Mouse (Mus musculus) ES-Bruce4 (cell line): ENCODE measurements around the gene Gmcl1. TPM values are rescaled to one million over a fixed set of nuclear protein-coding genes. Genes with fewer than 3 reads are reported as not detected.

Experiments used
- H3K27ac ChIP-seq: 2 replicates; pipeline ENCODE4 v1.5.1; 2012; ENCODE audit warnings: low read length, inconsistent platforms; ENCODE audit not compliant: insufficient read depth
- H3K27me3 ChIP-seq: 2 replicates; pipeline ENCODE4 v1.6.1; 2012; ENCODE audit warnings: mild to moderate bottlenecking, low read length, inconsistent platforms; ENCODE audit not compliant: control insufficient read depth, poor library complexity, insufficient read depth, severe bottlenecking
- H3K36me3 ChIP-seq: 2 replicates; pipeline ENCODE4 v1.6.1; 2012; ENCODE audit warnings: inconsistent platforms, mild to moderate bottlenecking, low read length, moderate library complexity; ENCODE audit not compliant: control insufficient read depth, poor library complexity, insufficient read depth, severe bottlenecking
- H3K4me1 ChIP-seq: one replicate; pipeline ENCODE4 v1.8.1; 2011; ENCODE audit warnings: low read length; ENCODE audit not compliant: control insufficient read depth, insufficient read depth
- H3K4me3 ChIP-seq: 2 replicates; pipeline ENCODE4 v1.5.1; 2011; ENCODE audit warnings: low read depth, mild to moderate bottlenecking, low read length
- H3K9ac ChIP-seq: 2 replicates; pipeline ENCODE4 v1.6.1; 2012; ENCODE audit warnings: low read depth, mild to moderate bottlenecking, inconsistent platforms; ENCODE audit not compliant: poor library complexity, severe bottlenecking
- H3K9me3 ChIP-seq: replicated peaks from 2 replicates; pipeline ENCODE4 v1.6.1; 2012; ENCODE audit warnings: mild to moderate bottlenecking, low read length, inconsistent platforms; ENCODE audit not compliant: control insufficient read depth, poor library complexity, insufficient read depth, severe bottlenecking
- CTCF ChIP-seq: IDR thresholded peaks from one replicate; pipeline ENCODE4 v1.8.1; 2011; ENCODE audit warnings: low read depth, low read length
- EP300 ChIP-seq: IDR thresholded peaks from 2 replicates; pipeline ENCODE4 v1.6.1; 2011; ENCODE audit warnings: low read depth, low read length; ENCODE audit not compliant: insufficient read depth
- POLR2A ChIP-seq: IDR thresholded peaks from one replicate; pipeline ENCODE4 v1.8.1; 2011; ENCODE audit warnings: low read length; ENCODE audit not compliant: insufficient read depth
- polyA plus RNA-seq: library from polyadenylated mRNA; stranded (reverse); fragments of >200 nt; gene quantifications from 2 replicates; pipeline ENCODE4 v1.2.4, GENCODE M21; 2011; ENCODE audit warnings: low read depth; ENCODE audit not compliant: missing spikeins, insufficient read depth, insufficient read length

The Gmcl1 gene
- polyA plus RNA-seq, 1 experiment = 22.9 TPM

DNA sequence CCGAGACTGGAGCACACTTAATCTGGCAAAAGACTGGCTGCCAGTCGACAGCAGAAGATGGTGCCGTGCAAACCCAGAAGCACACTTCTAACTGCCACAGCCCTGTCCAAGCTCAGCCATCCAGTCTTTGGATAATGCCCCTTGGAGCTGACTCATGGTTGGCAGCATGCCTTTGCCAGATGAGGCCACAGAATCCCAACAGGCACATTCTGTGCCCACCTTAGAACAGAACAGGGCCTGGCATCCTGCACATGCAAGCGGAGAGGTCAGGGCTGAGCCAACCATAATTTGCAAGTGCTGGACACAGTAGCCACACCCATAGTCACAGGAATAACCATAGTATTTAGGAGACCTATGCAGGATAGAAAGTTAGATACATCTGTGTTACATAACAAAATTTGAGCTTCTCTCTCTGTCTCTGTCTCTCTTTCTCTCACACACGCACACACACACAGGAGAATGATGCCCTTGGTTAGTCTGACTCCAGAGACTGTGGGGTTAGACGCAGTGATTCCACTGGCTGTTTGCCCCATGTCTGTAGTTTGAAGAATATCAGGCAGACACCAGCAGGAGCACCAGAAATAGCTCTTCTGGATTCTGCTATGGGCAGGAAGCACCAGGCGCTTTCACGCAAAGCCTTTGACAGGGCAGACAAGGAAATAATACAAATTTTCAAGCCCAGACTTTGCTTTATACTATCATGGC lies 43.0 kb upstream of the Gmcl1 start:
- TF ChIP-seq POLR2A = no peak
- TF ChIP-seq EP300 = no peak
- no peak for TF ChIP-seq CTCF
- Histone ChIP-seq H3K36me3 (no peaks in the 10 kb centered on the region), H3K9ac (no peak overlapping the region), H3K27ac (no peak overlapping the region), H3K9me3 (no peaks in the 10 kb centered on the region), H3K4me1 (no peaks in the 10 kb centered on the region), H3K27me3 (no peaks in the 10 kb centered on the region), H3K4me3 (no peak overlapping the region)

GRCm38 (mm10) chr6:86774937-86775336 lies 41.8 kb upstream of the Gmcl1 start:
- Histone ChIP-seq H3K27ac (no peak overlapping the region), H3K36me3 (no peaks in the 10 kb centered on the region), H3K4me3 (no peak overlapping the region), H3K4me1 (no peaks in the 10 kb centered on the region), H3K27me3 (no peaks in the 10 kb centered on the region), H3K9ac (no peak overlapping the region), H3K9me3 (no peaks in the 10 kb centered on the region)
- TF ChIP-seq POLR2A (no peak), CTCF (no peak), EP300 (no peak)

DNA sequence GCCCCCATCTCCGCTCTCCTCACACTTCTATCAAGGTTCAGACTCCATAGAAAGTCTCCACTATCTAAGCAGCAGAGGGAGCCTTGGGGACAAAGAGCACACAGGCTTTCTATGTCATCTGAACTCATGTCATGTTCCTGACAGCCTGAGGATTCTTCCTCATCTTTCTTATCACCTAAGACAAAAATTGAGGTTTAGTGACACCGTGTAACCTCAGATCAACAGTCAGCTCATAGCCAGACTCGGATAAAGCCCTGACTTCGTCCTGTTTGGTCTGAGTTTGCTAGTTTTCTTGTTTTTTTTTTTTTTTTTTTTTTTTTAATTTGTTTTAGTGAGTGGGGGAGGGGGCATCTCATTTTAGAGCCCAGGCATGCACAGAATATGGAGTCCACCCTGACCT lies 40.6 kb upstream of the Gmcl1 start:
- Histone ChIP-seq H3K9me3 (no peaks in the 10 kb centered on the region), H3K36me3 (no peaks in the 10 kb centered on the region), H3K27me3 (no peaks in the 10 kb centered on the region), H3K4me1 (no peaks in the 10 kb centered on the region), H3K9ac (no peak overlapping the region), H3K4me3 (no peak overlapping the region), H3K27ac (no peak overlapping the region)
- TF ChIP-seq CTCF (no peak), POLR2A (no peak), EP300 (no peak)

DNA sequence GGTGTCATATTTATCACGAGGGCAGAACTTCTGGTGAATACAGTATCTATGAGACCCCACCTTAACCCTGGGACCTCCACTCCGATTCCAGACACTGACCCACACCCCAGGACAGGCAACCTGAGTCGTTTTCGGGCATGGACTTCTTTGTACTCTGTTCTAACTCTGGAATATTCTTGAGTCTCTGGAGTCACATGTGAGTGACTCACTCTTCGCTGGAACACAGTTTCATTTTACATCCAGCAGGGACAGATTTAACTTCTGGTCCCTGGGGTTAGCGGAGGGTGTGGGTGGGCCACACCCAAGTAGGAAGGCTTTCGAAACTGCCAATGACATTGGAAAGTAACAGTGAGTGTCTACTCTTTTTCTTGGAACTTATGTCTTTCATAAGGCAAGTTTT lies 39.4 kb upstream of the Gmcl1 start:
- Histone ChIP-seq H3K36me3 (no peaks in the 10 kb centered on the region), H3K4me3 (no peak overlapping the region), H3K4me1 (no peaks in the 10 kb centered on the region), H3K9me3 (no peaks in the 10 kb centered on the region), H3K9ac (no peak overlapping the region), H3K27me3 (no peaks in the 10 kb centered on the region), H3K27ac (no peak overlapping the region)
- TF ChIP-seq POLR2A (no peak), EP300 (no peak), CTCF (no peak)

- no peaks in the 10 kb centered on the region for H3K36me3 ChIP-seq
- H3K4me3 ChIP-seq = no peak overlapping the region
- no peaks in the 10 kb centered on the region for H3K9me3 ChIP-seq
- H3K27me3 ChIP-seq = no peaks in the 10 kb centered on the region
- no peak overlapping the region for H3K9ac ChIP-seq
- no peaks in the 10 kb centered on the region for H3K4me1 ChIP-seq
- H3K27ac ChIP-seq = no peak overlapping the region
- TF ChIP-seq POLR2A (no peak), CTCF (no peak), EP300 (no peak)
Observed at GRCm38 (mm10) chr6:86768938-86769337, 35.8 kb upstream of the Gmcl1 start.

DNA sequence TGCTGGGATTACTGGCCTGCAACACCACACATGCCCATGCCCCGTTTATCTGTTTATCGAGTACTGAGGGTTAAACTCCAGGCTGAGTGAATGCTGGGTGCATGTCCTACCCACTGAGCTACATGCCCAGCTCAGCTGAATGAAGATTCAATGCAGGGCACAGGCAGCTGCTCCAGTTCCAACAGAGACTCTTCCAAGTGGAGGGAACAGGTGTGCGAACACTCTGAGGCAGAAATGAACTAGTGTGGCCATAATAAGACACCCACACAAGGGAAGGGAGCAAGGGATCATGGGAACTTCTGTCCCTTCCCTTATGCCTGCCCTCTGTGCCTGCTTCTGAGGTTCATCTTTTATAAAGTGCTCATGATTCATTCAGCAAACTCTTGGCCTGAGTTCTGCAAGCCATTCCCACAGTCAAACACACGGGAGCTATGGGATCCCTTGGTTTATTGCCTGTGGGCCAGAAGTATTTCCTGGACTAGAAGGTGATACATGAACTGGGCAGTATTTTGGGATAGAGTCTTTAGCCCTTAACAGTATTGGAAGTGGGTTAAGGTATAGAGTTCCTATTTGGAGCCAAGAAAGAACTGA lies 35.1 kb upstream of the Gmcl1 start:
- H3K27me3 ChIP-seq = no peaks in the 10 kb centered on the region
- no peaks in the 10 kb centered on the region for H3K9me3 ChIP-seq
- H3K4me3 ChIP-seq = no peak overlapping the region
- TF ChIP-seq CTCF (no peak), POLR2A (no peak), EP300 (no peak)
- no peaks in the 10 kb centered on the region for H3K36me3 ChIP-seq
- H3K9ac ChIP-seq = no peak overlapping the region
- H3K4me1 ChIP-seq = no peaks in the 10 kb centered on the region
- no peak overlapping the region for H3K27ac ChIP-seq
